Mouse (Mus musculus) intestine, embryonic 14.5 days (tissue): ENCODE measurements around the gene Zfp607b. TPM values are rescaled to one million over a fixed set of nuclear protein-coding genes. Genes with fewer than 3 reads are reported as not detected.

Experiments
- ATAC-seq: fragments of 200-750 bp; cut with Nextera tagmentation; replicated peaks from 2 replicates; pipeline ENCODE4 v1.8.0; 2017; ENCODE audit warnings: low read depth, moderate number of reproducible peaks, moderate TSS enrichment, moderate library complexity; ENCODE audit not compliant: low FRiP score, low TSS enrichment
- DNase-seq: peaks from one replicate; pipeline ENCODE4 v3.0.0-alpha.2; 2018; ENCODE audit warnings: low spot score
- H3K27ac ChIP-seq: fragments of 300-500 bp; sonication (generic); 2 replicates; pipeline ENCODE4 v1.5.1; 2014; ENCODE audit warnings: low read depth, mild to moderate bottlenecking, control low read depth
- H3K27me3 ChIP-seq: fragments of 300-500 bp; sonication (generic); replicated peaks from 2 replicates; pipeline ENCODE4 v1.6.1; 2014; ENCODE audit warnings: low read length, control low read depth; ENCODE audit not compliant: control insufficient read depth, insufficient read depth
- H3K36me3 ChIP-seq: fragments of 300-500 bp; sonication (generic); 2 replicates; pipeline ENCODE4 v1.6.1; 2014; ENCODE audit warnings: low read length, control low read depth; ENCODE audit not compliant: control insufficient read depth, insufficient read depth
- H3K4me1 ChIP-seq: fragments of 300-500 bp; sonication (generic); replicated peaks from 2 replicates; pipeline ENCODE4 v1.6.1; 2014; ENCODE audit warnings: low read length, control low read depth, mixed read lengths; ENCODE audit not compliant: control insufficient read depth, insufficient read depth
- H3K4me2 ChIP-seq: fragments of 300-500 bp; sonication (generic); 2 replicates; pipeline ENCODE4 v1.6.1; 2014; ENCODE audit warnings: low read length
- H3K4me3 ChIP-seq: fragments of 300-500 bp; sonication (generic); 2 replicates; pipeline ENCODE4 v1.5.1; 2014; ENCODE audit warnings: low read depth, low read length, control low read depth, mixed read lengths
- H3K9ac ChIP-seq: fragments of 300-500 bp; sonication (generic); 2 replicates; pipeline ENCODE4 v1.6.1; 2014; ENCODE audit warnings: mild to moderate bottlenecking, low read length
- H3K9me3 ChIP-seq: fragments of 300-500 bp; sonication (generic); 2 replicates; pipeline ENCODE4 v1.6.1; 2016; ENCODE audit warnings: low read length, control low read depth; ENCODE audit not compliant: control insufficient read depth
- WGBS: fragments of 180-500 bp; shearing (Covaris S2); extraction: QIAGEN DNeasy Blood & Tissue Kit; methylation state at CpG from one replicate; pipeline ENCODE4 v1.1.7; 2014; 5-methylcytosine and 5-hydroxymethylcytosine counted together
- polyA plus RNA-seq: library from polyadenylated mRNA; unstranded; fragments of >200 nt; fragmentation: Nextera tagmentation; extraction: Ambion mirVana; gene quantifications from 2 replicates; pipeline ENCODE4 v1.2.1, GENCODE M21; 2014

Zfp607b gene
- polyA plus RNA-seq, 1 experiment from 2014 or later: 3.4 TPM

DNA sequence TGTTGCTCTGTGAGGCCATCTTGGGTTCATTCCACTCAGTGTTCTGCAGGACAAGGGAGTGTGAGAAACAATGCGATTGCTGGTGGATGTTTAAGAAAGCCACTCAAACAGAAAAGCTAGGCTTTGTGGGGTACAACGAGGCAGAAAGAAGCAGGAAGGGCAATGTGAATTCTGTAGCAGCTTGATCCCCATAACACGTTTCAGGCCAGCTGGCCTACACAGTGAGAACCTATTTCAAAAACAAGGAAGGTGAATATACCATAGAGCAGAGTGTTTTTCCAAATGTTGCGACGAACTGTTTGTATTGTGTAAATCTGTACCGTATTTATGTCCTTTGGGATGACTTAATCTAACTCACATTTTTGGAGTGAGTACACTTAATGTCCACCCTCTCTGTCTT is 43.4 kb downstream of the Zfp607b start:
- H3K9ac ChIP-seq: no peak overlapping the region
- no peaks in the 10 kb centered on the region for H3K9me3 ChIP-seq
- WGBS: 84% methylated on average over 6 of the region's 6 CpGs
- H3K4me2 ChIP-seq: peak overlapping the region; percentile 71
- no peak for DNase-seq
- no peaks in the 10 kb centered on the region for H3K27me3 ChIP-seq
- H3K36me3 ChIP-seq: 0 out of 2 replicates have a peak, but pooled peaks cover 5% of the 10 kb centered on the region
- peak overlapping the region; percentile 70 for H3K4me3 ChIP-seq
- no peaks in the 10 kb centered on the region for H3K4me1 ChIP-seq
- no peak for ATAC-seq
- H3K27ac ChIP-seq: no peak overlapping the region

DNA sequence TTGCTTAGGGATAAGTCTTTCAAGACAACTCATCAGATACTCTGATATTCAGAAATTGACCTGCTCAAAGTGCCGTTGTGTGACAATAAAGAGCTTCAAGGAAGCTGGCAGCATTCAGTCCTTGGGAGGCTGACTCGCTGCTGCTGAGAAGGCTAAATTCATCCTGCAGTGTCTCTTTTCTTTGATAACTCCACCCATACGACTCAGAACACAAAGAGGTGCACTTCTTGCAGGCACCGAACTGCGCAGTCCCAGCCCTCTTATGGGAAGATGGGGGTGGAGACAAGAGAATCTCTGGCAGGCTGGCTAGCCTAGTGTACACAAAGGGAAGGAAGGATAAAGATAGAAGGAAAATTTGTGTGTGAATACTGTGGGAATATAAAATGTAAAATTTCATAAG is 46.3 kb downstream of the Zfp607b start:
- Histone ChIP-seq H3K27ac (no peak overlapping the region), H3K9ac (no peak overlapping the region), H3K9me3 (no peaks in the 10 kb centered on the region), H3K4me3 (no peak overlapping the region), H3K36me3 (peaks cover 26% of the 10 kb centered on the region), H3K27me3 (no peaks in the 10 kb centered on the region), H3K4me1 (no peaks in the 10 kb centered on the region), H3K4me2 (no peak overlapping the region)
- ATAC-seq (no peak), DNase-seq (no peak)
- 79% methylated on average over 5 of the region's 5 CpGs for WGBS

Other genes starting within 250 kb of the Zfp607b start
- gene Sptbn4, start 241.7 kb upstream of the Zfp607b start, polyA plus RNA-seq: 0.34 and 0.48 TPM in 2 replicates
- gene Blvrb, start 241.4 kb upstream of the Zfp607b start, polyA plus RNA-seq: 52.3 and 54.0 TPM in 2 replicates
- gene Sertad3, start 215.6 kb upstream of the Zfp607b start, polyA plus RNA-seq: 25.2 and 29.0 TPM in 2 replicates
- 33.9 and 38.4 TPM in 2 replicates for gene Sertad1, start 202.4 kb upstream of the Zfp607b start, polyA plus RNA-seq
- 1.5 and 1.6 TPM in 2 replicates for gene Prx, start 190.0 kb upstream of the Zfp607b start, polyA plus RNA-seq
- gene Hipk4, start 166.1 kb upstream of the Zfp607b start, polyA plus RNA-seq: 0.83 and 1.2 TPM in 2 replicates
- gene Pld3, start 136.1 kb upstream of the Zfp607b start, polyA plus RNA-seq: 58.5 and 66.6 TPM in 2 replicates
- 20.8 and 23.6 TPM in 2 replicates for gene 2310022A10Rik, start 136.1 kb upstream of the Zfp607b start, polyA plus RNA-seq
- gene Akt2, start 97.8 kb upstream of the Zfp607b start, polyA plus RNA-seq: 83.4 and 90.5 TPM in 2 replicates
- gene Ttc9b, start 35.4 kb upstream of the Zfp607b start, polyA plus RNA-seq: 3.2 and 3.3 TPM in 2 replicates
- 6.3 and 7.0 TPM in 2 replicates for gene Map3k10, start 14.7 kb upstream of the Zfp607b start, polyA plus RNA-seq
- gene Zfp60, start 42.0 kb downstream of the Zfp607b start, polyA plus RNA-seq: 28.5 and 32.2 TPM in 2 replicates
- 1.8 TPM in 2 replicates for gene Zfp626, start 117.9 kb downstream of the Zfp607b start, polyA plus RNA-seq
- 7.4 and 10.4 TPM in 2 replicates for gene Zfp59, start 149.3 kb downstream of the Zfp607b start, polyA plus RNA-seq
- gene Zfp607a, start 168.2 kb downstream of the Zfp607b start, polyA plus RNA-seq: 4.3 and 5.0 TPM in 2 replicates
- gene Zfp974, start 240.1 kb downstream of the Zfp607b start, polyA plus RNA-seq: 7.2 and 9.5 TPM in 2 replicates